Mouse (Mus musculus) embryonic facial prominence, embryonic 12.5 days (tissue): ENCODE measurements around the gene Zfp11. TPM values are rescaled to one million over a fixed set of nuclear protein-coding genes. Genes with fewer than 3 reads are reported as not detected.
"Not testable (repeated sequence)": the region's sequence is repeated elsewhere in the genome, so short reads cannot be mapped to it uniquely, and the experiment has no call there.

Experiments
- ATAC-seq: fragments of 200-750 bp; cut with Nextera tagmentation; 2 replicates; pipeline ENCODE4 v1.8.0; 2017; ENCODE audit not compliant: insufficient number of reproducible peaks, insufficient read depth, low FRiP score, low TSS enrichment
- H3K27ac ChIP-seq: fragments of 300-500 bp; sonication (generic); 2 replicates; pipeline ENCODE4 v1.5.1; 2016; ENCODE audit warnings: mild to moderate bottlenecking
- H3K27me3 ChIP-seq: fragments of 300-500 bp; sonication (generic); 2 replicates; pipeline ENCODE4 v1.6.1; 2016; ENCODE audit warnings: mild to moderate bottlenecking, moderate library complexity
- H3K36me3 ChIP-seq: fragments of 300-500 bp; sonication (generic); 2 replicates; pipeline ENCODE4 v1.6.1; 2016; ENCODE audit warnings: mild to moderate bottlenecking
- H3K4me1 ChIP-seq: fragments of 300-500 bp; sonication (generic); 2 replicates; pipeline ENCODE4 v1.6.1; 2016
- H3K4me2 ChIP-seq: fragments of 300-500 bp; sonication (generic); replicated peaks from 2 replicates; pipeline ENCODE4 v1.6.1; 2016; ENCODE audit warnings: mild to moderate bottlenecking, moderate library complexity
- H3K4me3 ChIP-seq: fragments of 300-500 bp; sonication (generic); 2 replicates; pipeline ENCODE4 v1.5.1; 2016; ENCODE audit warnings: mild to moderate bottlenecking
- H3K9ac ChIP-seq: fragments of 300-500 bp; sonication (generic); 2 replicates; pipeline ENCODE4 v1.6.1; 2016; ENCODE audit warnings: mild to moderate bottlenecking, moderate library complexity
- H3K9me3 ChIP-seq: fragments of 300-500 bp; sonication (generic); 2 replicates; pipeline ENCODE4 v1.6.1; 2016; ENCODE audit warnings: mild to moderate bottlenecking, moderate library complexity
- WGBS: fragments of 180-500 bp; shearing (Covaris S2); methylation state at CpG from one replicate; pipeline ENCODE4 v1.1.7; 2016; 5-methylcytosine and 5-hydroxymethylcytosine counted together
- polyA plus RNA-seq: library from polyadenylated mRNA; unstranded; fragments of >200 nt; fragmentation: Nextera tagmentation; extraction: Ambion mirVana; gene quantifications from 2 replicates; pipeline ENCODE4 v1.2.1, GENCODE M21; 2016

Zfp11 gene
- polyA plus RNA-seq, 1 experiment from 2014 or later: 6.2 TPM

DNA sequence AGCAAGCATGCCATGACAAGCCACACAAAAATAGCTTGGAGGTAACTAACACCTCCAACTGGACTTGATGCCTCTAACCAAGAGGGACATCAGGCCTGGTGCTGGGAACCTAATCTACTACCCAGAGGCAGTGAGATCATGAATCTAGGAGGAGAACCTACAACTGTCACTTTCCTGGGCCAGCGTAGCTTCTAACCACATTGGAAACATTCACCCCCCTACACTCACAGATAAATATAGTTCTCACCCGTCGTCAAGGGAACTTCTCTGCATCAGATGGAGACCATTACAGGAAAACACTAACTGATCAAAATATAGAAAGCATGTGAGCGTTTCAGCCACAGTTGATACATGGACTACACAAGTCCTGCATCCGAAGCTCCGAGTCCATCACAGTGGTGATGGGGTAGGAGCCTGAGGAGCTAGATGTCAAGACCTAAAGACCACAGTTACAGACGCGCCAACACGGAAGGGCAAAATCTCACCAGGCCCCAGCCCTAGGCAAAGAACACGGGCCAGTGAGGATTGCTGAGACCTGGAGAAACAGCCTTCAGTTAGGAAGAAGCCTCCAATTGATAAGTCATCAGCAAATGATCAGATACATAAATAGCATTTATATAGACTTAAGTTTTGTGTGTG, 3.5 kb downstream of the Zfp11 start:
- no peak overlapping the region for H3K9ac ChIP-seq
- no peak overlapping the region for H3K4me3 ChIP-seq
- H3K27ac ChIP-seq: no peak overlapping the region
- peaks cover 11% of the 10 kb centered on the region; the same call in 1 of the 2 replicates for H3K4me1 ChIP-seq
- no peaks in the 10 kb centered on the region for H3K27me3 ChIP-seq
- no peak for ATAC-seq
- no peaks in the 10 kb centered on the region for H3K9me3 ChIP-seq
- no peaks in the 10 kb centered on the region for H3K36me3 ChIP-seq
- no peak overlapping the region for H3K4me2 ChIP-seq
- 93% methylated on average over 10 of the region's 10 CpGs for WGBS

DNA sequence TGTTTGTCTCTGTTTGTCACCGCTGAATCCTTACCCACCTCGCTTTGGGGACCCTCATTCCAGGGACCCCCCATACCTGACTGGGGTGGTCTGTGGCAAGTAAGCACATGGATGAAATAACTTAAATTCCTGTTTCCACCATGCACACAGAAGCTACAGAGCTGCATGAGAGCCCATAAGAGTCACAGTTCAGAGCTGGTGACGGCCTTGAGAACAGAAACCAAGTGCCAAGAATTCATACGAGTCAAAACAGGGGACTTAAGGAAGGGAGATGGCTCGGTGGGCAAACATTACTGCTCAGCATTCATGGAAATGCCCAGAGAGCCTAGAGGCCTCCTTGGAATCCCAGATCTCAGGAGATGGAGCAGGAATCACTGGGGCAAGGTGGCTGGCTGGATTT, 5.8 kb downstream of the Zfp11 start:
- H3K4me2 ChIP-seq: no peak overlapping the region
- 88% methylated on average over 5 of the region's 5 CpGs for WGBS

DNA sequence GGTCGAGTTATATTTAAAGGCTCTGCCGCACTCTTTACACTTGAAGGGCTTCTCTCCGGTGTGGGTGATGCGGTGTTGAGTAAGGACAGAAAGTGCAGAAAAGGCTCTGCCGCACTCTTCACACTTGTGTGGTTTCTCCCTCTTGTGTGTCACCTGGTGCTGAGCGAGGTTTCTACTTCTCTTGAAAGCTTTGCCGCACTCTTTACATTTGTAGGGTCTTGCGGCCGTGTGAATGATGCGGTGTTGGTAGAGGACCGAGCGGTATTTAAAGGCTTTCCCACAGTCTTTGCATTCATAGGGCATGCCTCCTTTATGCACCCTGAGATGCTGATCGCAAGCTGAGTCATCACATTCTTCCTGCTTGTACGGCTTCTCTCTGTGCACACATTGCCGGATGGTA, 12.0 kb downstream of the Zfp11 start:
- H3K27me3 ChIP-seq: no peaks in the 10 kb centered on the region
- H3K4me2 ChIP-seq: no peak overlapping the region
- no peak overlapping the region for H3K9ac ChIP-seq
- no peak overlapping the region for H3K27ac ChIP-seq
- no peak overlapping the region for H3K4me3 ChIP-seq
- ATAC-seq: no peak
- 94% methylated on average over 15 of the region's 15 CpGs for WGBS
- no peaks in the 10 kb centered on the region for H3K4me1 ChIP-seq
- no peaks in the 10 kb centered on the region for H3K9me3 ChIP-seq
- peaks cover 45% of the 10 kb centered on the region for H3K36me3 ChIP-seq

More for the DNA sequence above, 5.8 kb downstream of the Zfp11 start:
- Histone ChIP-seq H3K27ac (no peak overlapping the region), H3K27me3 (no peaks in the 10 kb centered on the region), H3K4me3 (no peak overlapping the region), H3K9ac (no peak overlapping the region), H3K36me3 (peaks cover 15% of the 10 kb centered on the region), H3K9me3 (no peaks in the 10 kb centered on the region), H3K4me1 (peaks cover 9% of the 10 kb centered on the region; the same call in 1 of the 2 replicates)
- ATAC-seq: no peak

DNA sequence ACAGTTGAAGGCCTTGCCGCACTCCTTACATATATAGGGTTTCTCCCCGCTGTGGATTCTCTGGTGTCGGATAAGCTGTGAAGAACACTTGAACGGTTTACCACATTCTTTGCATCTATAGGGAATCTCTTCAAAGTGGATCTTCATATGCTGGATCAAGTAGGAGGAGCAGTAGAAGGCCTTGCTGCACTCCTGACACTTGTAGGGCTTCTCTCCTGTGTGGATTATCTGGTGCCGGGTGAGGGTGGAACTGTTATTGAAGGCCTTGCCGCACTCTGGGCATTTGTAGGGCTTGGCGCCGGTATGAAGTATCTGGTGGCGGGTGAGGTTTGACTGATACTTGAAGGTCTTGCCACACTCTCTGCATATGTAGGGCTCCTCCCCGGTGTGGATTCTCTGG, 12.9 kb downstream of the Zfp11 start:
- H3K27ac ChIP-seq: no peak overlapping the region
- no peak for ATAC-seq
- WGBS: 94% methylated on average over 10 of the region's 10 CpGs

DNA sequence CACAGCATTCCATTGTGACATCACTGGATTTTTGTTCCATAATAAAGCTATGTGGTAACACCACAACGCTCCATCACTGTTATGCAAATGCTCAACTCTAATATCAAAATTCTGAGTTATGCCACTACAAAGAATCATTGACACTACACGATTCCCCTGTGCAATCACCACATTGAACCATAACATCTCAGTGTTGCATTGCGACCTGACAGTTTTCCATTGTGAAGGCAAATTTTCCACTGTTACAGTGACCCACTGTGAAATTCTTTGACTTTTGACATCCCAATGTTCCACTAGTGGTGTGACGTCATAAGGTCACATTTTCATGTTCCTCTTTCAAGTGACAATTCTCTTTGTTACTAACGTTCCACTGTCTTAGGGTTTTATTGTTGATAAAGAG, 19.0 kb downstream of the Zfp11 start:
- Histone ChIP-seq H3K36me3 (0 out of 2 replicates have a peak, but pooled peaks cover 4% of the 10 kb centered on the region), H3K27me3 (no peaks in the 10 kb centered on the region), H3K4me3 (no peak overlapping the region), H3K27ac (no peak overlapping the region), H3K4me2 (no peak overlapping the region), H3K4me1 (no peaks in the 10 kb centered on the region), H3K9ac (no peak overlapping the region), H3K9me3 (no peaks in the 10 kb centered on the region)
- ATAC-seq: no peak
- WGBS: 93% methylated on average over 5 of the region's 5 CpGs

More for the DNA sequence above, 12.9 kb downstream of the Zfp11 start:
- Histone ChIP-seq H3K9me3 (no peaks in the 10 kb centered on the region), H3K27me3 (no peaks in the 10 kb centered on the region), H3K9ac (no peak overlapping the region), H3K4me1 (no peaks in the 10 kb centered on the region), H3K4me2 (no peak overlapping the region), H3K4me3 (no peak overlapping the region), H3K36me3 (peaks cover 49% of the 10 kb centered on the region)

DNA sequence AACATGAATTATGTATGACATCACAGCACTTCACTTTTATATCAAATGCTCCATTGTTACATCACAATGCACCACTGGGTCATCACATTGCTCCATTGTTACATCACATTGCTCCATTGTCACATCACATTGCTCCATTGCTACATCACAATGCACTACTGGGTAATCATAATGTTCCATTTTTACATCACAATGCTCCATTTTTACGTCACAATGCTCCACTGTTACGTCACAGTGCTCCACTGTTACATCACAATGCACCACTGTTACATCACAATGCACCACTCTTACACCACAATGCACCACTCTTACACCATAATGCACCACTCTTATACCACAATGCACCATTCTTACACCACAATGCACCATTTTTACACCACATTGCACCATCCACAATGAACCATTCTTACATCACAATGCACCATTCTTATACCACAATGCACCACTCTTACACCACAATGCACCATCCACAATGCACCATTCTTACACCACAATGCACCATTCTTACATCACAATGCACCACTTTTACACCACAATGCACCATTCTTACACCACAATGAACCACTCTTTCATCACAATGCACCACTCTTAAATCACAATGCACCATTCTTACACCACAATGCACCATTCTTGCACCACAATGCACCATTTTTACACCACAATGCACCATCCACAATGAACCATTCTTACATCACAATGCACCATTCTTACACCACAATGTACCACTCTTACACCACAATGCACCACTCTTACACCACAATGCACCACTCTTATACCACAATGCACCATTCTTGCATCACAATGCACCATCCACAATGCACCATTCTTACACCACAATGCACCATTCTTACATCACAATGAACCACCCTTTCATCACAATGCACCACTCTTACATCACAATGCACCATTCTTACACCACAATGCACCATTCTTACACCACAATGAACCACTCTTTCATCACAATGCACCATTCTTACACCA, 37.3 kb downstream of the Zfp11 start:
- not testable (repeated sequence) for H3K9me3 ChIP-seq, H3K4me3 ChIP-seq, H3K4me2 ChIP-seq, H3K27ac ChIP-seq, H3K36me3 ChIP-seq, H3K9ac ChIP-seq, H3K4me1 ChIP-seq, H3K27me3 ChIP-seq, ATAC-seq
- 85% methylated on average over 2 of the region's 2 CpGs for WGBS

DNA sequence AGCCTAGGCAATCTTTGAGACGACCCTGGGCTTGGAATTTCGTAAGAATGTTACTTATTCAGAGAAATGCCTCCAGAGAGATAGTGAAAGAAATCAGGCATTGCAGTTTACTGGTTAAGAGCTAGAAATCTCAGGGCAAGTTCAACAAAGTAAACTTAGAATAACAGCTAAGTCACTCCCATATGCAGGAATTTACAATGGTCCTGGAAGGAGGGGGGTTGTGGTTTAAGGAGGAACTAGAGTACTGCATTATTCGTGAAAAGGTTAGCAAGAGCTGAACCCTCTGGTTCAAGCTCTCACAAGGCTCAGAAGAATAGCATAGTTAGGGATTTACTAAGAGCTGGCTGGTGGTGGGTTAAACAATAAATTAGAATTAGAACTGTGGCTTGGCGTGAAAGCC, 43.3 kb downstream of the Zfp11 start:
- not testable (repeated sequence) for H3K9me3 ChIP-seq, H3K9ac ChIP-seq, H3K27ac ChIP-seq, H3K36me3 ChIP-seq, ATAC-seq, H3K4me2 ChIP-seq, H3K4me3 ChIP-seq, H3K4me1 ChIP-seq, H3K27me3 ChIP-seq
- 81% methylated on average over 4 of the region's 4 CpGs for whole genome bisulfite sequencing

DNA sequence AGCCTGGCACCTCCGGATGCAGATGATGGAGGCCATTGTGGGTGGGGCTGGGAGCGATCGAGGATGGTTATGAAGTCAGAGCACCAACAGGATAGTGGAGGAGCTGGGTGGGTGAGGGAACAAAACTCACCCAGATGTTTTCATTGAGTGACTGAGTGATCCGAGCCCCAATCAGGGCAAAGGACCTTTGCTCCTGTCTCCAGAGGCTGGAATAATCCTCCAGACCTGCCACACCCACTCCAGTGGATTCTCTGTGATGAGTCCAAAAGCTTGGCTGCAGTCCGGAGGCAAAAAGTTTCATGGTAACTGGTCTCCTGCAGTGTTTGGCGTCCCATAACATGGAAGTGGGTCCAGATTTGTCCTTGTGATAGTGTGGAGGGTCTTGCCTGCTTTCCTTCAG, 43.8 kb downstream of the Zfp11 start:
- H3K9me3 ChIP-seq: no peaks in the 10 kb centered on the region
- H3K4me1 ChIP-seq: no peaks in the 10 kb centered on the region
- H3K27me3 ChIP-seq: no peaks in the 10 kb centered on the region
- no peak overlapping the region for H3K9ac ChIP-seq
- 84% methylated on average over 6 of the region's 6 CpGs for WGBS
- no peaks in the 10 kb centered on the region for H3K36me3 ChIP-seq
- no peak for ATAC-seq
- no peak overlapping the region for H3K4me2 ChIP-seq
- H3K4me3 ChIP-seq: no peak overlapping the region
- no peak overlapping the region for H3K27ac ChIP-seq

DNA sequence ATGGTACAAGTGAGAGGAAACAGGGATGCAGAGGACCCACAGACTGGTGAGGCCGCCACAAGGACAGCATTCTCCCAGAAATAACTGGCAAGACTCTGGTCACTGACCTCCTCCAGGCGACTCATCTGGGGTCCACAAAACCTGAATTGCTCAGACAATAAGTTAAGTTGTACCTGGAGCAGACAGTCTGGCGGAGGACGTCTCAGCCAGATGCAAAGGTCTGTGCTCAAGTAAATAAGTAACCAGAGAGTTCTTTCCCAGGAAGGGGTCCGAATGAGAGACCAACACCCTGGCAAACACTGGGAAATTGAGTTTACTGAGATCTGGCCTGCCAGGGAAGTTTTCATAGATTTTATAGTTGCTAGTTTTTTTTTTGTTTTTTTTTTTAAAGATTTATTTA, 48.5 kb downstream of the Zfp11 start:
- no peaks in the 10 kb centered on the region for H3K27me3 ChIP-seq
- H3K36me3 ChIP-seq: no peaks in the 10 kb centered on the region
- no peak overlapping the region for H3K4me3 ChIP-seq
- no peak overlapping the region for H3K27ac ChIP-seq
- WGBS: 83% methylated on average over 5 of the region's 5 CpGs
- ATAC-seq: no peak
- no peak overlapping the region for H3K4me2 ChIP-seq
- no peaks in the 10 kb centered on the region for H3K9me3 ChIP-seq
- no peak overlapping the region for H3K9ac ChIP-seq
- no peaks in the 10 kb centered on the region for H3K4me1 ChIP-seq

DNA sequence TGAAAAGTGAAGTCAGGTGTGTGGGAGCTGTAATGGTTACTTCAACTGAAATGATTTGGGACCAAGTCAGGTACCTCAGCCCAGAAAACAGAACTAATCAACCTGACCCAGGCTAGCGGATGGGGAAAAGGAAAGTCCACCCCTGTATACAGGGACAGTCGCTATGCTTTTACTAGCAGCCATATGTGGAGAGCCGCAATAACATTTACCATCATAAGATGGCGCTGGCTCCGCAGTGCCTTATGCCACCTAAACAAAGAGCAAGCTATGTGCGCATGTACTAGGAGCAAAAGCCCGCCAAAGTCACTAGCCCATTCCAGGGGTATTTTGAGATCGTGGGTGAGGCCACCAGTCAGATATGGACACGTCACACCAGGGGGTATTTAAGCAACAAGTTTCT, 49.3 kb downstream of the Zfp11 start:
- not testable (repeated sequence) for H3K4me1 ChIP-seq, H3K27ac ChIP-seq, ATAC-seq, H3K4me2 ChIP-seq, H3K9me3 ChIP-seq, H3K9ac ChIP-seq, H3K4me3 ChIP-seq, H3K36me3 ChIP-seq, H3K27me3 ChIP-seq
- WGBS: 58% methylated on average over 9 of the region's 9 CpGs

DNA sequence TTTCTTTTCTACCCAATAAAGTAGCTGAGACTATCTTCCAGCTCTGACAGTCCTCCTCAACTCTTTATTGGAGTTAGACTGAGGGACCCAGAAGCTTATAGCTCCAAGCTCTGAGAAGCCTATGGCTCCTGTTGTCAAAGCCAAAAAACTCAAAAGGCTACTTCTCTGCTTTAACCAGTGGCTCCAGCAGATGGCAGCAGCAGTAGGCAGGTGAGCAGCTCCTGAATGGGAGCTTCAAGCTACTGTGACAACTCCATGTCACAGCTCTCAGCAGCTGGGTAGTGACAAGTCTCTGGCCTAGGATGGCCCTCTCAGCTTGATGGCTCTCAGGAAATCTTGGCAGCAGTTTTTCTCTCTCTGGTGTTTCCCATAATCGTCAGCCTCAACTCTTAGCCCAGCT, 58.8 kb downstream of the Zfp11 start:
- no peaks in the 10 kb centered on the region for H3K9me3 ChIP-seq
- H3K9ac ChIP-seq: no peak overlapping the region
- no peak overlapping the region for H3K4me3 ChIP-seq
- no peaks in the 10 kb centered on the region for H3K36me3 ChIP-seq
- H3K4me1 ChIP-seq: no peaks in the 10 kb centered on the region
- 14% methylated on average over 1 of the region's 1 CpGs for WGBS
- no peak overlapping the region for H3K4me2 ChIP-seq
- no peak overlapping the region for H3K27ac ChIP-seq
- H3K27me3 ChIP-seq: no peaks in the 10 kb centered on the region
- ATAC-seq: no peak

DNA sequence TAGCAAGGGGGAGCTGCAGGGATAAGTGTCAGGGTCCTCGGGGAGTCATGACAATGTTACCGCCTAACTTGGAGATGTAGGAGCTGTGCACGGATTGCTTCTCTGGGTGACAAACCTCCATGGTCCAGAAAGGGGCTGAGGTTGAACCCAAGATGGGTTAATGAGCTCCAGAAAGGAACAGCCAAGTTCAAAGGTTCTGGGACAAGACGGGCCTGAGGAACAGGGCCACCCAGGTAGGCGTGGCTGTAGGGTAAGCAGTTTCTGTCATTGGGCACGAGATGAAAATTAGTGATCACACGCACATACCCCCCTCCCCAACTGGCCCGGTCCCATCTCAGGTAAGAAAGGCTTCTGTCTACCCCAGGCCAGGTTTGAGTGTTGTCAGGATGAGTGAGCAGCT, 62.4 kb downstream of the Zfp11 start:
- 76% methylated on average over 8 of the region's 8 CpGs for WGBS
- Histone ChIP-seq H3K9me3 (no peaks in the 10 kb centered on the region), H3K4me2 (no peak overlapping the region), H3K4me1 (no peaks in the 10 kb centered on the region), H3K27me3 (no peaks in the 10 kb centered on the region), H3K36me3 (no peaks in the 10 kb centered on the region), H3K9ac (no peak overlapping the region), H3K4me3 (no peak overlapping the region), H3K27ac (no peak overlapping the region)
- no peak for ATAC-seq
